Mouse (Mus musculus) heart, postnatal 0 days (tissue): ENCODE data around the gene Znrf4.

Experiments
- CTCF ChIP-seq: IDR thresholded peaks from 2 replicates; pipeline ENCODE4 v1.5.1; 2016; ENCODE audit warnings: antibody characterized with exemption, control low read depth, low read depth
- EP300 ChIP-seq: IDR thresholded peaks from 2 replicates; pipeline ENCODE4 v1.6.1; 2016; ENCODE audit warnings: antibody characterized with exemption, low read depth

GRCm38 (mm10) chr17:56490438-56491152, 21.6 kb downstream of the Znrf4 start:
- TF ChIP-seq CTCF (no peak), EP300 (no peak)
